Mouse (Mus musculus): ENCODE results near the gene Ly75. TPM values are rescaled to one million over a fixed set of nuclear protein-coding genes. Genes with fewer than 3 reads are reported as not detected.

The Ly75 gene
- total RNA-seq (2021) = under 1 TPM; 0.88 to 0.95 TPM
- long read RNA-seq, experiment 1 = 0 reads
- long read RNA-seq, experiment 2, full-length matches to known transcripts = 1 of 1 reads
- long read RNA-seq, experiment 2, partial matches to known transcripts = 0 of 1 reads
- long read RNA-seq, experiment 2, other reads (novel, unspliced or antisense) = 0 of 1 reads

DNA sequence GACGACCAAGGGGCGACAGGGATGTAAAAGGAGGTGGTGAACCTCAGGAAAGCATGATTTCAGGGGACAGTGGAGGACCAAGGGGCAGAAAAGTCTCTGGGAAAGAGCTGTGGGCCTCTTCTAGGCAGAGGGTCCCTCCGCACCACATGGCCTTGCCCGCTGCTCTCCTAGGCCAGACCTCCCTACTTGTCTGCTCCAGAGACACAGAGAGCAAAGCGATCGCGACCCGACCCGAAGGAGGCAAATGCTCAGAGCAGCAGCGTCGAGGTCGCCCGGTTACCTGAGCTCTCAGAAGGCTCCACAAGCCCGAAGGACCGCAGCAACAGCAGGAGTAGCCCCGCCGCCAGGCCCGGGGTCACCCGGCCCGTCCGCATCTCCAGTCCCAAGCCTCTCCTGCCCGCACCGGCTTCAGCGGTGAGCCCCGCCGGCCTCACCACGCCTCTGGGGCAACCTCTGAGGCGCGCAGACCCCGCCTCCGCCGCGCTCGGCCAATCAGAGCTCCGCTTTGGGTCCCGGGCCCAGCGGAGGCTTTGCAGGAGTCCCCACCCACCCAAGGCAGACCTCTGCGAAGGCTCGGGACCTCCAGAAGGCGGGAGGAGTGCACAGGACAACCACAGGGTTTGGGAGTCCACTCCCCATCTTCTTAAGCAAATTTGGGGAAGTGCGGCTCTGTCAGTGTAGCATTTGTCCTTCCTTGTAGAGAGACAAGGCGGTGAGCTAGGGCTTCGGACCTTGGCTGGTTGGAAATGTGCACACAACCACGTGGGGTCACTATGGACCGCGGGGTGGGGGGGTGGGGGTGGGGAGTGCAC, at the start of gene Ly75:
TSS of gene Ly75 (minus strand) at position 446 of the 812 bp plus-strand sequence.
- no peak for TF ChIP-seq CTCF (conservative IDR thresholded peaks at IDR 0.05)
- peak within 1 kb of the TSS; percentile 59 for H3K4me3 ChIP-seq
- no peak within 1 kb of the TSS for H3K27ac ChIP-seq
- peak in 1 of 2 experiments; percentile 27 for DNase-seq (ENCODE audit: low spot score in 2 of 2)

- Histone ChIP-seq H3K4me3 (no peak overlapping the region), H3K27ac (no peak overlapping the region)
- TF ChIP-seq CTCF (conservative IDR thresholded peaks at IDR 0.05) = no peak
- no peak for DNase-seq (ENCODE audit: low spot score in 2 of 2)
Measured at GRCm38 (mm10) chr2:60430315-60431021, 47.4 kb upstream of the Ly75 start.

- Histone ChIP-seq H3K27ac (no peak overlapping the region), H3K4me3 (no peak overlapping the region)
- DNase-seq (ENCODE audit: low spot score in 2 of 2) = peak; percentile 67 to 80
- TF ChIP-seq CTCF (conservative IDR thresholded peaks at IDR 0.05) = peak; percentile 94
Measured at GRCm38 (mm10) chr2:60418075-60418474, 35.0 kb upstream of the Ly75 start.

GRCm38 (mm10) chr2:60414334-60414733, 31.2 kb upstream of the Ly75 start:
- no peak for TF ChIP-seq CTCF (conservative IDR thresholded peaks at IDR 0.05)
- no peak overlapping the region for H3K4me3 ChIP-seq

DNA sequence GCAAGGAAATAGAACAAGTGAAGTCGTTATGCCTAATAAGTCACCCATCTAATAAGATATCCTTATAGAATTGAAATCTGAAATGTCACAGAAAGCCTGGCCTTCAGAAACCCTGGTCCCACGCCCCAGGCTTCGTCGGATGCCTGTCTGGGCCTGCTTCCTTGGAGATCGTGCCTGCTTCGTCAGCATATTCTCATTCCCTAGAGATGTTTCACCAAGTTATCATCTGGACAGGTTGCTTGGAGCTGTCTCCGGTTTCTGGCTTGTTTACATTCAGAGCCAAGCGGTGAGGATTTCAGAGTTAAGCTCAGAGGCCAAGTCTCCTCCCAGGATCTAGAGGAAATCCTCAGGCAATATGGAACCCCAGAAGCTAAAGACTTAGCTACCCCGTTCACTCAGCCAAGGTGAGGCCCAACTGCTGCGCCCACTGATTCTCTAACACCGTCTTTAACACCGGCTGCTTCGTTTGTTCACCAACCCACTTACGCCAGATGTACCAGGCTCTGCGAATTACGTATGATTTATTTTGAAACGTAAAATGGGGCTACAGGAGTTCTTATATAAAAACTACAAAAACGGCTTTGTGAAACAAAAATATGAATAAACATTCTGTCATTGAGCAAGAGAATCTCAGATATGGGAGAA, 30.0 kb upstream of the Ly75 start:
- DNase-seq (ENCODE audit: low spot score in 2 of 2) = no peak
- no peak overlapping the region for H3K4me3 ChIP-seq
- TF ChIP-seq CTCF (conservative IDR thresholded peaks at IDR 0.05) = no peak
- H3K27ac ChIP-seq = no peak overlapping the region

More at GRCm38 (mm10) chr2:60414334-60414733, 31.2 kb upstream of the Ly75 start:
- no peak for DNase-seq (ENCODE audit: low spot score in 2 of 2)
- H3K27ac ChIP-seq = no peak overlapping the region

DNA sequence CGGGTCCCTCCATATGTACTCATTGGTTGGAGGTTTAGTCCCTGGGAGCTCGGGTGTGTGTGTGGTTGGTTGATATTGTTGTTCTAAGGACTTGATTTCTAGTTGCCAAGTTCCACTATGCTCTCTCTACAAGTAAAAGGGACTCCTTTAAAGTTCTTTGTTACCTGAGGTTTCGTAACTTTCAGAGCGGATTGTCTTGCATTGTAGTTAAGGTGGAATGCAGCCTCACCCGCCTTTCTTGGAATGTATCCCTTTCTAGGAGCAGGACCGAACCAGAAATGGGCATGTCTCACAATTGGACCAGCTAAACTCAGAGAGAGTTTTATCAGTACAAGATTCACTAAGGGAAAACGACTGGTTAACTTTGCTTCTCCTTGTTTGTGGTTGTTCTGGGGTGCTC, 28.1 kb upstream of the Ly75 start:
- Histone ChIP-seq H3K27ac (no peak overlapping the region), H3K4me3 (no peak overlapping the region)
- TF ChIP-seq CTCF (conservative IDR thresholded peaks at IDR 0.05) = no peak
- no peak for DNase-seq (ENCODE audit: low spot score in 2 of 2)

DNA sequence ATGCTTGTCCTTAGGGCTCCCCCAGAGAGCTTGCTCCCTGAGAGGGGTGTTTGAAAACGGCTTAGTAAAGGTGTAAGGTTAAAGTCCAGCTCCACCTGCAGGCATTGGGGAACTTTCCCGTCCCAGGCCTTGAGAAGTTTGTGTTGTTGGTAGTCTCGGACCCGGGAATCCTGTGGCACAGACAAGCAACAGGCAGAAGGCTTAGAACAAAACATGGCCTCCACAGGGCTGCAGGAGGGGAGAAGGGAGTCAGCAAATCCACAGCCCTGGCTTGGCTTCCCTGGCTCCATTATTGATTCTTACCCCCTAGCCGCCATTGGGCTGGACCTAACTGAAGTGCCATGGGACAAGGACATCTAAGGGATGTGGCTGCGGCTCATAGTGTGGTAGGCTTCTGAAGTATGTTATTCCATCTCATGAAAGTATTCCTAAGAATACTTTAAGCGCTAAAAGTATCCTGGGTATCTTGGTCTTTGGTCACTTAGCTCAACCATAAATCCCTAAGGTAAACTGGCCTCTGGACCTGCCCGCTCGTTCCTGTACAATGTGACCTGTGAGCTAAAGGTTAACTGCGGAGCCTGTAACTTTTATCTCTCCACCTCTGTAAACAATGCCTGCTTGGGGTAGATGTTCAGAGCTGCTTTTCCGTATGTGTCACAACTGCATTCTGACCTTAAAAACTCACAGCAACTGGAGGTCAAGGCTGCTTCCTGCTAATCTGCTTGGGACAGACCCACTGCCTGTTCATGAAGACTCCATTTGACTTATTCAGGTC, 27.1 kb upstream of the Ly75 start:
- no peak for DNase-seq (ENCODE audit: low spot score in 2 of 2)

DNA sequence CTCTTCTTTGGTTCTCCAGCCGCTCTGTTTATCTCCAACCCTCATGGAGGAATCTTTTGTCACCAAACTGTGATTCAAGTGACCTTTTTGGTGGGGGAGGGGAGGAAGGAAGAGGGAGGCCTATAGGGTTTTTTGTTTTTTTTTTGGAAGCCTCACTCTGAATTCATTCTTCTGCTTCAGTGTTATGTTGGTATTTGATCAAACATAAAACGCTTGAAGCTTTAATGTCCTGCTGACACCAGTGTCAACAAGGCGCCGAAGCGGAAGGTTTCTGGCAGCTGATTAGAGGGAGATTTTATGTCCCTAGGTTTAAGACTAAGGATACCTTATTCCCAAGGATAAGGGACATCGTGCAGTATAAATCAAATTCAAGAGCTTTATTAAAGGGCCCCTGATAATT, 26.1 kb upstream of the Ly75 start:
- no peak for TF ChIP-seq CTCF (conservative IDR thresholded peaks at IDR 0.05)
- no peak for DNase-seq (ENCODE audit: low spot score in 2 of 2)
- Histone ChIP-seq H3K27ac (no peak overlapping the region), H3K4me3 (no peak overlapping the region)

More for the DNA sequence above, 27.1 kb upstream of the Ly75 start:
- no peak overlapping the region for H3K4me3 ChIP-seq
- no peak overlapping the region for H3K27ac ChIP-seq
- TF ChIP-seq CTCF (conservative IDR thresholded peaks at IDR 0.05) = no peak

GRCm38 (mm10) chr2:60407387-60407786, 24.3 kb upstream of the Ly75 start:
- DNase-seq (ENCODE audit: low spot score in 2 of 2) = no peak
- no peak overlapping the region for H3K4me3 ChIP-seq
- TF ChIP-seq CTCF (conservative IDR thresholded peaks at IDR 0.05) = no peak
- no peak overlapping the region for H3K27ac ChIP-seq

- TF ChIP-seq CTCF (conservative IDR thresholded peaks at IDR 0.05) = no peak
- no peak overlapping the region for H3K4me3 ChIP-seq
- DNase-seq (ENCODE audit: low spot score in 2 of 2) = no peak
- H3K27ac ChIP-seq = no peak overlapping the region
Measured at GRCm38 (mm10) chr2:60405431-60405830, 22.3 kb upstream of the Ly75 start.

DNA sequence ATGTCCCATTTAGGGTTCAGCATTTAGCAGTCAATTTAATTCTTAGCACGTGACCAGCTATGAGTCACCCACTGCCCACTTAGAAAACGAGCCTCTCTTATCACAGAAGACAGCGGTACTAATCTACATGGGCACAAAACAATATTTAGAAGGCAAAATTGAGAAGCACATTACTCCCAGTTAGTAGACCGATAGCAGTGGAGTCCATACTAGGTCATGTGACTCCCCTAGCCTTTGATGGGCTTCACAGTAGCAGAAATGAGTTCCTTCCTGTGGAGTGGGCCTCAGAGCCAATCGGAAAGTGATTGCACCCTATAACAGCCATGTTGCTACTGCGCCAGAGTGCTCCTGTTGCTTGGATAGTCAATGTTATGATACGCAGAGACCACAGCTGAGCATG, 21.7 kb upstream of the Ly75 start:
- no peak for DNase-seq (ENCODE audit: low spot score in 2 of 2)
- Histone ChIP-seq H3K4me3 (no peak overlapping the region), H3K27ac (no peak overlapping the region)
- TF ChIP-seq CTCF (conservative IDR thresholded peaks at IDR 0.05) = no peak

DNA sequence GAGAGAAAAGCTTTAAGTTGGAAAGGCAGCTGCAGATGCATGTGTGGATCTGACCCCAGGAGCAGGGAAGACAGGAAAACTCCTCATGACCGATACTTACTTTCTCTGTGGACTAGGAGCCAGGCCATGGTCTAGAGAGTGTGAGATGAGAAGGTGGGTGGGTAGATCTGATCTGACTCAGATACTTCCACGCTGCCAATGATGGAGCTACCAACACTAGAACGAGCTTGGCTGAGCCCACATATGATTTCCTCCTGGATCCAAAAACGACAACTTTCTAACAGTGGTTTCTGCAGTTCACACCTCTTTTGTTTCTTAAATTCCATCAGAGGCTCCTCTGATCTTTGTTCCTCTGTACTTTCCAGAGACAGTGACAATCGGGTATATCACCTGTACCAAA, 18.6 kb upstream of the Ly75 start:
- DNase-seq (ENCODE audit: low spot score in 2 of 2) = no peak
- Histone ChIP-seq H3K4me3 (no peak overlapping the region), H3K27ac (no peak overlapping the region)
- no peak for TF ChIP-seq CTCF (conservative IDR thresholded peaks at IDR 0.05)

Data from layer of hippocampus, adult 2 months (tissue).